14 mouse cellular contexts compared by ENCODE assay signal in genomic region chr2:157072316-157072990, GRCm38 (mm10). TPM values are rescaled to one million over a fixed set of nuclear protein-coding genes. Genes with fewer than 3 reads are reported as not detected.
DNase-seq lines count a peak whose midpoint lies in the region; ATAC-seq lines count a peak whose summit lies in the region.
"Had no signal": no experiment of that assay in that cellular context is flagged by ENCODE, and none has a peak within 500 bp of the region (broad histone marks: within the 10 kb centered on the region; RNA-seq: fewer than 3 reads in every experiment).

No protein-coding gene starts in this region.

- intact Hi-C loops in heart, postnatal 36 days (cut with DNase I): no loop called here

- WGBS in heart, embryonic 14.5 days: 65% methylated on average over 9 of the region's 9 CpGs
- WGBS in stomach, embryonic 15.5 days: 64% methylated on average over 9 of the region's 9 CpGs

- H3K27ac ChIP-seq in heart, embryonic 14.5 days (replicated peaks in 1 of 2; ENCODE audit: control insufficient read depth in 1 of 2, insufficient read depth in 1 of 2, low read depth in 2 of 2, low read length in 2 of 2): peak overlapping the region; percentile 73 to 96
- peak overlapping the region; percentile 83; the same call in 1 of the 2 replicates for H3K27ac ChIP-seq in stomach, embryonic 15.5 days
- H3K27ac ChIP-seq: kidney, postnatal 0 days; liver, embryonic 12.5 days had no signal

- no peak overlapping the region for H3K4me3 ChIP-seq in heart, embryonic 14.5 days (ENCODE audit: control insufficient read depth in 1 of 2, insufficient read depth in 1 of 2, low read depth in 1 of 2, low read length in 2 of 2)
- H3K4me3 ChIP-seq in megakaryocyte, embryonic 14.5 days (replicated peaks): peak overlapping the region; percentile 82
- H3K4me3 ChIP-seq in stomach, embryonic 15.5 days (replicated peaks): no peak overlapping the region
- H3K4me3 ChIP-seq: forebrain, embryonic 15.5 days; liver, embryonic 12.5 days had no signal

- ATAC-seq in heart, embryonic 14.5 days (ENCODE audit: insufficient number of reproducible peaks, insufficient read depth, low FRiP score, low read depth): no peak
- ATAC-seq in megakaryocyte, adult 5-6 weeks (ENCODE audit: poor library complexity, severe bottlenecking): no peak
- ATAC-seq in stomach, embryonic 15.5 days (ENCODE audit: insufficient read depth, low FRiP score, low read depth): no peak
- ATAC-seq: forebrain, embryonic 15.5 days had no signal

- DNase-seq in adrenal gland, adult (ENCODE audit: inconsistent age in 2 of 2, low spot score in 1 of 2): peak; percentile 34 to 66
- no peak for DNase-seq in adrenal gland, postnatal 4 days (ENCODE audit: low spot score in 2 of 2)
- DNase-seq in heart, postnatal 36 days: no peak
- DNase-seq in embryo, embryonic 9.5 days (ENCODE audit: extremely low spot score): no peak

- no peaks in the 10 kb centered on the region for H3K9me3 ChIP-seq in heart, embryonic 14.5 days (ENCODE audit: control insufficient read depth, low read length)
- H3K9me3 ChIP-seq in megakaryocyte, embryonic 14.5 days: no peaks in the 10 kb centered on the region
- H3K9me3 ChIP-seq in stomach, embryonic 15.5 days: no peaks in the 10 kb centered on the region
- H3K9me3 ChIP-seq: forebrain, embryonic 15.5 days; G1E; liver, embryonic 12.5 days had no signal

- peaks cover 79 to 99% of the 10 kb centered on the region in 2 experiments for H3K4me1 ChIP-seq in heart, embryonic 14.5 days (ENCODE audit: control insufficient read depth in 2 of 2, insufficient read depth in 2 of 2, low read length in 2 of 2)
- H3K4me1 ChIP-seq in megakaryocyte, embryonic 14.5 days: peaks cover 93% of the 10 kb centered on the region
- H3K4me1 ChIP-seq in stomach, embryonic 15.5 days: peaks cover 95% of the 10 kb centered on the region

- H3K36me3 ChIP-seq in heart, embryonic 14.5 days (ENCODE audit: control insufficient read depth, insufficient read depth, low read length): peaks cover 23% of the 10 kb centered on the region
- H3K36me3 ChIP-seq in megakaryocyte, embryonic 14.5 days (replicated peaks; ENCODE audit: low read length): peaks cover 22% of the 10 kb centered on the region
- no peaks in the 10 kb centered on the region for H3K36me3 ChIP-seq in stomach, embryonic 15.5 days
- H3K36me3 ChIP-seq: G1E had no signal

- no peaks in the 10 kb centered on the region for H3K27me3 ChIP-seq in heart, embryonic 14.5 days (ENCODE audit: control insufficient read depth, insufficient read depth, low read length)
- H3K27me3 ChIP-seq in megakaryocyte, embryonic 14.5 days (replicated peaks): peaks cover 4% of the 10 kb centered on the region
- no peaks in the 10 kb centered on the region for H3K27me3 ChIP-seq in stomach, embryonic 15.5 days (replicated peaks)
- H3K27me3 ChIP-seq: forebrain, embryonic 15.5 days had no signal

- no peak overlapping the region for H3K4me2 ChIP-seq in heart, embryonic 14.5 days (ENCODE audit: low read length)
- H3K4me2 ChIP-seq in stomach, embryonic 15.5 days: no peak overlapping the region
- H3K4me2 ChIP-seq: liver, embryonic 12.5 days had no signal

- peak overlapping the region; percentile 49; the same call in 1 of the 2 replicates for H3K9ac ChIP-seq in heart, embryonic 14.5 days (ENCODE audit: low read length)
- H3K9ac ChIP-seq in stomach, embryonic 15.5 days: no peak overlapping the region
- H3K9ac ChIP-seq: liver, embryonic 12.5 days had no signal

RNA-seq across cellular contexts. Expression of gene Soga1, which starts 6.6 kb away (rescaled TPM):
- total RNA-seq in adrenal gland, postnatal 4 days (2021): 10 to 100 TPM; 46.3 to 47.0 TPM
- polyA plus RNA-seq in heart, embryonic 14.5 days (2014; fragmentation: Nextera tagmentation; extraction: Ambion mirVana): 4.1 and 5.0 TPM in 2 replicates
- 10 to 100 TPM; 11.5 to 13.4 TPM for total RNA-seq in heart, postnatal 36 days (2021)
- polyA plus RNA-seq in megakaryocyte, embryonic 14.5 days (2012; ENCODE audit: insufficient read depth, low replicate concordance): 3.8 and 5.8 TPM in 2 replicates
- total RNA-seq in megakaryocyte, adult 5-6 weeks (2015): 1.1 and 1.3 TPM in 2 replicates
- 1.6 and 1.7 TPM in 2 replicates for total RNA-seq in megakaryocyte, adult 5-6 weeks (2017)
- 3.6 and 4.2 TPM in 2 replicates for polyA plus RNA-seq in stomach, embryonic 15.5 days (2015; fragmentation: Nextera tagmentation; extraction: Ambion mirVana)

RNA-seq across cellular contexts. Expression of gene Tldc2, which starts 14.4 kb away (rescaled TPM):
- not detected for total RNA-seq in adrenal gland, postnatal 4 days (2021)
- polyA plus RNA-seq in heart, embryonic 14.5 days (2014; fragmentation: Nextera tagmentation; extraction: Ambion mirVana): not detected in 2 replicates
- not detected for total RNA-seq in heart, postnatal 36 days (2021)
- not detected in 2 replicates for polyA plus RNA-seq in megakaryocyte, embryonic 14.5 days (2012; ENCODE audit: insufficient read depth, low replicate concordance)
- not detected in 2 replicates for total RNA-seq in megakaryocyte, adult 5-6 weeks (2015)
- not detected in 2 replicates for total RNA-seq in megakaryocyte, adult 5-6 weeks (2017)
- not detected in 2 replicates for polyA plus RNA-seq in stomach, embryonic 15.5 days (2015; fragmentation: Nextera tagmentation; extraction: Ambion mirVana)
- total RNA-seq: G1E; granulocyte monocyte progenitor cell, adult 5-6 weeks had no signal
- polyA plus RNA-seq: cortical plate, adult 2 months; forebrain, embryonic 15.5 days; G1E had no signal

Comparison
In these comparisons a context has a peak if more than half of its experiments do, and no peak if none do; other contexts are left out.
1. DNase-seq: peak in adrenal gland, adult (2 of 2); none in adrenal gland, postnatal 4 days (0 of 2), heart, postnatal 36 days (0 of 2) and embryo, embryonic 9.5 days (single experiment).
2. RNA of gene Soga1, which starts 6.6 kb away (total RNA-seq): 46.3 to 47.0 TPM in adrenal gland, postnatal 4 days and 11.5 to 13.4 TPM in heart, postnatal 36 days; 1.1 to 1.7 TPM in megakaryocyte, adult 5-6 weeks; every median in the first group is over 4 times any median in the second.